Mouse (Mus musculus): Measurements from ENCODE around the gene Npvf.

Npvf gene

GRCm38 (mm10) chr6:50654356-50654755 lies at the start of gene Npvf:
TSS of gene Npvf (minus strand) at chr6:50654439.
- no peak for DNase-seq (ENCODE audit: low spot score)

GRCm38 (mm10) chr6:50689121-50689815 lies 35.0 kb upstream of the Npvf start:
- no peak for DNase-seq (ENCODE audit: low spot score)

- no peak for DNase-seq (ENCODE audit: low spot score)
These were observed 30.6 kb upstream of the Npvf start for GRCm38 (mm10) chr6:50684646-50685415.

GRCm38 (mm10) chr6:50681491-50681890 lies 27.3 kb upstream of the Npvf start:
- DNase-seq (ENCODE audit: low spot score): no peak

GRCm38 (mm10) chr6:50680224-50681215 lies 26.3 kb upstream of the Npvf start:
- DNase-seq (ENCODE audit: low spot score): no peak

GRCm38 (mm10) chr6:50679486-50679828 lies 25.2 kb upstream of the Npvf start:
- DNase-seq (ENCODE audit: low spot score): no peak

- DNase-seq (ENCODE audit: low spot score): peak; percentile 29
These were observed 24.7 kb upstream of the Npvf start for GRCm38 (mm10) chr6:50678826-50679485.

- DNase-seq (ENCODE audit: low spot score): no peak
These were observed 17.0 kb upstream of the Npvf start for GRCm38 (mm10) chr6:50671191-50671590.

- DNase-seq (ENCODE audit: low spot score): no peak
These were observed 12.7 kb upstream of the Npvf start for GRCm38 (mm10) chr6:50666937-50667336.

GRCm38 (mm10) chr6:50665020-50665419 lies 10.8 kb upstream of the Npvf start:
- DNase-seq (ENCODE audit: low spot score): no peak

- no peak for DNase-seq (ENCODE audit: low spot score)
These were observed 10.0 kb upstream of the Npvf start for GRCm38 (mm10) chr6:50664193-50664592.

GRCm38 (mm10) chr6:50662925-50663583 lies 8.8 kb upstream of the Npvf start:
- DNase-seq (ENCODE audit: low spot score): no peak

GRCm38 (mm10) chr6:50661729-50662128 lies 7.5 kb upstream of the Npvf start:
- DNase-seq (ENCODE audit: low spot score): no peak

- no peak for DNase-seq (ENCODE audit: low spot score)
These were observed 4.2 kb upstream of the Npvf start for GRCm38 (mm10) chr6:50658466-50658865.

- DNase-seq (ENCODE audit: low spot score): no peak
These were observed 3.8 kb upstream of the Npvf start for GRCm38 (mm10) chr6:50658018-50658417.

GRCm38 (mm10) chr6:50656426-50656825 lies 2.2 kb upstream of the Npvf start:
- DNase-seq (ENCODE audit: low spot score): no peak

GRCm38 (mm10) chr6:50655925-50656324 lies 1.7 kb upstream of the Npvf start:
- DNase-seq (ENCODE audit: low spot score): no peak

GRCm38 (mm10) chr6:50647656-50648055 lies 6.6 kb downstream of the Npvf start:
- no peak for DNase-seq (ENCODE audit: low spot score)

- DNase-seq (ENCODE audit: low spot score): no peak
These were observed 7.6 kb downstream of the Npvf start for GRCm38 (mm10) chr6:50646659-50647058.

GRCm38 (mm10) chr6:50644701-50645100 lies 9.5 kb downstream of the Npvf start:
- DNase-seq (ENCODE audit: low spot score): no peak

GRCm38 (mm10) chr6:50641898-50642297 lies 12.3 kb downstream of the Npvf start:
- no peak for DNase-seq (ENCODE audit: low spot score)

Data from urinary bladder, postnatal 10 days (tissue).